Mouse (Mus musculus) liver, postnatal 0 days (tissue): ENCODE measurements around the gene Gpr176. TPM values are rescaled to one million over a fixed set of nuclear protein-coding genes. Genes with fewer than 3 reads are reported as not detected.

ENCODE experiments used
- ATAC-seq: fragments of 200-750 bp; cut with Nextera tagmentation; 2 replicates; pipeline ENCODE4 v1.8.0; 2017; ENCODE audit warnings: mild to moderate bottlenecking, moderate library complexity
- DNase-seq: peaks from one replicate; pipeline ENCODE4 v3.0.0-alpha.2; 2016
- H3K27ac ChIP-seq: fragments of 300-500 bp; sonication (generic); 2 replicates; pipeline ENCODE4 v1.5.1; 2014; ENCODE audit warnings: antibody characterized with exemption, moderate library complexity, mild to moderate bottlenecking, low read depth
- H3K27me3 ChIP-seq: fragments of 300-500 bp; sonication (generic); 2 replicates; pipeline ENCODE4 v1.6.1; 2014; ENCODE audit warnings: low read length, control low read depth, mixed read lengths; ENCODE audit not compliant: insufficient read depth
- H3K36me3 ChIP-seq: fragments of 300-500 bp; sonication (generic); replicated peaks from 2 replicates; pipeline ENCODE4 v1.6.1; 2014; ENCODE audit warnings: mild to moderate bottlenecking, control low read depth, low read length, moderate library complexity, mixed read lengths; ENCODE audit not compliant: insufficient read depth
- H3K4me1 ChIP-seq: fragments of 300-500 bp; sonication (generic); 2 replicates; pipeline ENCODE4 v1.6.1; 2014; ENCODE audit warnings: antibody characterized with exemption, mild to moderate bottlenecking, control low read depth; ENCODE audit not compliant: insufficient read depth
- H3K4me2 ChIP-seq: fragments of 300-500 bp; sonication (generic); 2 replicates; pipeline ENCODE4 v1.6.1; 2014; ENCODE audit warnings: low read depth, mild to moderate bottlenecking, low read length, moderate library complexity, mixed read lengths
- H3K4me3 ChIP-seq: fragments of 300-500 bp; sonication (generic); 2 replicates; pipeline ENCODE4 v1.5.1; 2014; ENCODE audit warnings: low read depth, low read length
- H3K9ac ChIP-seq: fragments of 300-500 bp; sonication (generic); replicated peaks from 2 replicates; pipeline ENCODE4 v1.6.1; 2014; ENCODE audit warnings: mild to moderate bottlenecking, moderate library complexity
- H3K9me3 ChIP-seq: fragments of 300-500 bp; sonication (generic); 2 replicates; pipeline ENCODE4 v1.6.1; 2016; ENCODE audit warnings: mild to moderate bottlenecking, control low read depth, low read length, mixed read lengths
- CTCF ChIP-seq: sonication (generic); IDR thresholded peaks from 2 replicates; pipeline ENCODE4 v1.5.1; 2016; ENCODE audit warnings: antibody characterized with exemption, low read depth
- EP300 ChIP-seq: IDR thresholded peaks from 2 replicates; pipeline ENCODE4 v1.6.1; 2016; ENCODE audit warnings: antibody characterized with exemption, low read depth, mild to moderate bottlenecking
- WGBS: fragments of 180-500 bp; shearing (Covaris S2); extraction: QIAGEN DNeasy Blood & Tissue Kit; methylation state at CpG from one replicate; pipeline ENCODE4 v1.1.7; 2014; ENCODE audit not compliant: insufficient replicate concordance; 5-methylcytosine and 5-hydroxymethylcytosine counted together
- polyA plus RNA-seq: library from polyadenylated mRNA; unstranded; fragments of >200 nt; fragmentation: Nextera tagmentation; extraction: Ambion mirVana; gene quantifications from 2 replicates; pipeline ENCODE4 v1.2.1, GENCODE M21; 2015

The Gpr176 gene
- polyA plus RNA-seq, 1 experiment from 2014 or later: 0.05 TPM

DNA sequence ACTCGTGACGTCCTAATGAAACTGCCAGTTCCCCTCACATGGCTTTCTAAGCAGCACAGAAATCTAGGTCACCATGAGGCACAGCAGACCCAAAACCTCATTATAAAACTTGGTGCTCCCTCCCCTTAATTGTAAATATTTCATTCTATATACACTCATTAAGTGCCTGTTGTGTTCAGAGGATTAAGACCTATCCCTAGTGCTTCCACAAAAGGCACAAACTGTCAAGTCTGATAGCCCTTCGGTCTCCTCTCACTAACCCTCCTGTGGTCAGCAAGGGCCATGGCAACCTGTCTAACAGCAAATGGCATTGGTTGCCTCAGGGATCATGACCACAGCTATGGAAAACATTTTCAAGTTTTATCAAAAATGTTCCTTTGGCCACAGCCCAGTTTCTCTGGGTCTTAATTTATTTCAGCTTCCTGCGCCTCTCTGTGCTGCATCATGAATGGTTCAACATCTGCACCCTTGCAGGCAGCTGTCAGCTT is 19.3 kb downstream of the Gpr176 start:
- no peak for DNase-seq
- no peak overlapping the region for H3K27ac ChIP-seq
- WGBS: 52% methylated on average over 4 of the region's 4 CpGs

DNA sequence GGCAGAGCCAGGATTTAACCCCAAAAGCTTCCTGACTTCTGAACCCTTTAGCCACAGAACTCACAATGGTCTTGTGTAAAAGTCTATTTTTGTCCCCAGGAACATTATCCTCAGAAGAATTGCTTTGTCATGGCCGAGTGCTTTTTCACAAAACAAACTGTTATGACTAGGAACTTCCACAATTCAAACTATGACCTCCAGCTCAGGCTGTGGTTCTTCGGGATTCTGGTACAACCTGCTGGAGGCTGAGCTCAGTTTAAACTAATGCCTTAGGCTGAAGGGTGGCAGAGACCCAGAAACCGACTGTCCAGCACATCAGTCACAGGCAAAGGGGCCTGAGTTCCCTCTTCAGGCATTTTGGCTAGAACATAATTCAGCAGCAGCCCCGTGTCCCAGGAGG is 19.7 kb downstream of the Gpr176 start:
- H3K4me2 ChIP-seq: no peak overlapping the region
- H3K27me3 ChIP-seq: no peaks in the 10 kb centered on the region
- H3K4me3 ChIP-seq: no peak overlapping the region
- H3K27ac ChIP-seq: no peak overlapping the region
- 29% methylated on average over 4 of the region's 4 CpGs for WGBS
- no peaks in the 10 kb centered on the region for H3K9me3 ChIP-seq
- H3K9ac ChIP-seq: no peak overlapping the region
- DNase-seq (no peak), ATAC-seq (no peak)
- TF ChIP-seq CTCF (no peak), EP300 (no peak)
- no peaks in the 10 kb centered on the region; the same call in 1 of the 2 replicates for H3K4me1 ChIP-seq
- H3K36me3 ChIP-seq: no peaks in the 10 kb centered on the region

More for the DNA sequence above, 19.3 kb downstream of the Gpr176 start:
- H3K27me3 ChIP-seq: no peaks in the 10 kb centered on the region
- TF ChIP-seq CTCF: no peak
- no peak for TF ChIP-seq EP300
- H3K4me2 ChIP-seq: no peak overlapping the region
- H3K36me3 ChIP-seq: no peaks in the 10 kb centered on the region
- no peak overlapping the region for H3K4me3 ChIP-seq
- no peak for ATAC-seq
- H3K9ac ChIP-seq: no peak overlapping the region
- H3K9me3 ChIP-seq: no peaks in the 10 kb centered on the region
- no peaks in the 10 kb centered on the region; the same call in 1 of the 2 replicates for H3K4me1 ChIP-seq

DNA sequence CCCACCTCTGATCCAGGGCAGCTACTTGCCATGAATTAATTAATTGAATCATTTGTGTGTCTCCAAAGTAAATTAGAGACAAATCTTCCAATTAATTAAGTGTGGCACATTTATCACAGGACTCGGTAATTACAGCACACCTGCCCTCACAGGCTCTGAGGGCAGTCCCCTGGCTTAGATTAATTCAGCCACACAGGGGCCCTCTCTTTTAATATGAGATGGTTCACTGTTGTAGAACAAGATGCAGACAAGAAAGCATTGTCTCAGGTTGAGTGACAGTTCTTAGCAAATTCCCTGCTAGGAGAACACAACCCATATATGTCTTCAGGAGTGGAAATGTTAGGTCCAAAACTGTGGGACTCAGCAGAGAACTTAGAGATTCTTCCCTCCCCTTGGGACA is 27.7 kb downstream of the Gpr176 start:
- Histone ChIP-seq H3K36me3 (no peaks in the 10 kb centered on the region), H3K27ac (no peak overlapping the region), H3K9me3 (no peaks in the 10 kb centered on the region), H3K9ac (no peak overlapping the region), H3K4me1 (no peaks in the 10 kb centered on the region), H3K27me3 (no peaks in the 10 kb centered on the region), H3K4me2 (no peak overlapping the region), H3K4me3 (no peak overlapping the region)
- WGBS: 72% methylated on average over 1 of the region's 1 CpGs
- no peak for ATAC-seq
- TF ChIP-seq EP300 (no peak), CTCF (no peak)
- no peak for DNase-seq

DNA sequence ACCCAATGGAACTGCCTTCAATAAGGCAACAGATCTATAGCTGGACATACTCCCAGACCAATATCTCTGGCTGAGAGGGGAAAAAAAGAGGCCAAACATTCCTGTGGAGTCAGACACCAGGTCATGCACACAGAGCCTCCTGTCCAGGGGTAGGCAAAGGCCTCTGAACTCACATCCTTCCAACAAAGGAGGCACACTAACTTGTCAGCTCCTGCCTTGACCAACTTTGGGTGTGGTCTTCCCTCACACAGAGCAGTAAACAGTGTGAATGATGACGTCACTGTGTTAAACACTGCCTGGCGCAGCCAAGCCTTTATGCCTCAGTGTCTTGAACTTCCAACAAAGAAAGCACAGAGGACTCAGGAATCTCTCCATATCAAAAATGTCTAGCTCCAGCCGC is 29.3 kb downstream of the Gpr176 start:
- 58% methylated on average over 3 of the region's 3 CpGs for WGBS
- 0 out of 2 replicates have a peak overlapping the region, but pooled peaks have one; percentile 16 for H3K27ac ChIP-seq
- H3K4me2 ChIP-seq: no peak overlapping the region
- H3K4me3 ChIP-seq: no peak overlapping the region
- H3K27me3 ChIP-seq: no peaks in the 10 kb centered on the region
- H3K36me3 ChIP-seq: no peaks in the 10 kb centered on the region
- no peaks in the 10 kb centered on the region for H3K4me1 ChIP-seq
- no peaks in the 10 kb centered on the region for H3K9me3 ChIP-seq
- peak; percentile 16 for DNase-seq
- no peak overlapping the region for H3K9ac ChIP-seq
- ATAC-seq: peak; percentile 92
- TF ChIP-seq EP300 (no peak), CTCF (no peak)

DNA sequence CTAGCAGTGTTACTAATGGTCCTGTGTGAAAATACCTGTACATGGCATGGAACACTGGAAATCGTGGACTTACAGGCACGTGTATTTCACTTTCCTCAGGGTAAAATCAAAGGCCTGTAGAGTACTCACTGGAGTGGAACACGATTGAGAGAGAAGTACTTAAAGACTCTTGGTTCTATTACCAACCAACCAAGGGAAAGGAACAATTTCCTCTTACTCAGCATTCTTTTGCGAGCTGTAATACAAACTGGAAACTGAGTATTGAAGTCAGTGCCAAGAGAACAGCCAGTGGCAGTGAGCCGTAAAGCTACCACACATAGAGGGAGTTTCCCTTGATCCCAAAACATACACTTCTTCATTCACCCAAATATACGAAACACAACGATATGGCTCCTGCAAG is 31.9 kb downstream of the Gpr176 start:
- Histone ChIP-seq H3K9me3 (no peaks in the 10 kb centered on the region), H3K9ac (no peak overlapping the region), H3K27ac (no peak overlapping the region), H3K4me3 (no peak overlapping the region), H3K4me2 (no peak overlapping the region), H3K36me3 (no peaks in the 10 kb centered on the region), H3K27me3 (no peaks in the 10 kb centered on the region), H3K4me1 (no peaks in the 10 kb centered on the region)
- DNase-seq (no peak), ATAC-seq (no peak)
- WGBS: 74% methylated on average over 7 of the region's 7 CpGs
- no peak for TF ChIP-seq EP300
- no peak for TF ChIP-seq CTCF

DNA sequence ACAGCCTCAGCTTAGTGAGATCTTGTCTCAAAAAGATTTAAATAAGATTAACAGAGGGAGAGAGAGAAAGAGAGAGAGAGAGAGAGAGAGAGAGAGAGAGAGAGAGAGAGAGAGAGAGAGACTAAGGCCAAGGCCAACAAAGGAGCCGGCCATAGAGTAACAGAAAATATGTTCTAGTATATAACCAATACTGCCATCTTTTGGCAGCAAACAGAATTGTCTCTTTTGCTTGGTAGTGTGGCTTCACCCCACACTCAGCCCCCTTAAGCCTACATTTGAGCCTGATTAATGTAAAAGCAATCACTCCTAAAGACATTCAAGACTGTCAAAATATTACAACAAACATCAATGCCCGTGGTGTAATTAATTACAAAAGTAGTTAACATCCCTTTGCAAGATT is 37.1 kb downstream of the Gpr176 start:
- H3K4me3 ChIP-seq: no peak overlapping the region
- no peaks in the 10 kb centered on the region for H3K4me1 ChIP-seq
- ATAC-seq (no peak), DNase-seq (no peak)
- no peak overlapping the region for H3K4me2 ChIP-seq
- no peaks in the 10 kb centered on the region for H3K27me3 ChIP-seq
- no peak overlapping the region for H3K27ac ChIP-seq
- WGBS: 33% methylated on average over 2 of the region's 2 CpGs
- peak; percentile 59 for TF ChIP-seq CTCF
- TF ChIP-seq EP300: no peak
- no peak overlapping the region for H3K9ac ChIP-seq
- H3K36me3 ChIP-seq: no peaks in the 10 kb centered on the region
- H3K9me3 ChIP-seq: no peaks in the 10 kb centered on the region

DNA sequence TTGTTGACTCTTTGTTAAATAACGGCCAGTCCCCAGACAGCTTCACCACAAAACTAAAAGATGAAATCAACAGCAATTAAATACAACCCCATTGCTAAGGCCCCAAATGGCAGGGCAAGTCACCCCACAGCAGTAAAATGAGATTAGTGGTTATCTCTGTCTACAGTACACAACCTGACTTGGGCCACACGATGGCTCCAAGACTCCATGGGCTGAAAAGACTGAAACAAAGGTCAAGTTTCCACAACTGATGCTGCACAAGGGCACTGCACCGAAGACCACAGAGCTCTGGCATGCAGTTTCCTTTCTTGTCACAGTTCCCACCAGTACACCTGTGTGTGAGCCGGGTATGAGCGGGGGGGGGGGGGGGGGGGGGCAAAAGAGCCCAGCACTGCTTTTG is 50.6 kb downstream of the Gpr176 start:
- no peak for ATAC-seq
- no peaks in the 10 kb centered on the region for H3K27me3 ChIP-seq
- H3K4me2 ChIP-seq: no peak overlapping the region
- H3K4me1 ChIP-seq: peaks cover 4% of the 10 kb centered on the region; the same call in 1 of the 2 replicates
- no peaks in the 10 kb centered on the region for H3K9me3 ChIP-seq
- H3K9ac ChIP-seq: no peak overlapping the region
- 29% methylated on average over 4 of the region's 5 CpGs for WGBS
- H3K27ac ChIP-seq: no peak overlapping the region
- no peak overlapping the region for H3K4me3 ChIP-seq
- no peak for DNase-seq
- TF ChIP-seq EP300 (no peak), CTCF (peak; percentile 44)
- no peaks in the 10 kb centered on the region for H3K36me3 ChIP-seq
